ENCODE assay signal across 25 mouse cellular contexts in the genomic region with DNA sequence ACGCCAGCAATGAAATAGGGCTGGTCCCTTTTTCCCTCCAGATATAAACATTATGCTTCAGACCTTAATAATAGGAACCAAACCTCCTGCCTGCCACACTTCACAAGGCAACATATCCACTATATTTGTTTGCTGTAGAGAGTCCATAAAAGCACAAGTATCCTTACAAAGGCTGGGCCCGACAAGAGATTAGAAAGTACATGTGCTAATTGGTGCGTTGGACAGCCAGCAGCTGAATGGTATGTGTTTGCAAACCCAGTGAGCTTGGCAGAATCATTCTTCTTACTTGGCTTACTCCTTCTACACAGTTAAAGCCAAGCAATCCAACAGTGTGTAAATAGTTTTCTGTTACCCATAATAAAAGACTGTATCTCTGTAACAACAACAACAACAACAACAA.
DNase-seq lines count a peak whose midpoint lies in the region; ATAC-seq and TF ChIP-seq lines count a peak whose summit lies in the region.
"Had no signal": no experiment of that assay in that cellular context is flagged by ENCODE, and none has a peak within 500 bp of the region (broad histone marks: within the 10 kb centered on the region; RNA-seq: fewer than 3 reads in every experiment).

No protein-coding gene starts in this region.

- no peak overlapping the region for H3K4me3 ChIP-seq in forebrain, embryonic 14.5 days (ENCODE audit: low read depth, low read length)
- H3K4me3 ChIP-seq in forebrain, embryonic 13.5 days = no peak overlapping the region
- H3K4me3 ChIP-seq in forebrain, postnatal 0 days (ENCODE audit: low read depth, low read length) = no peak overlapping the region
- H3K4me3 ChIP-seq in forebrain, embryonic 11.5 days (ENCODE audit: low read depth, low read length) = no peak overlapping the region
- H3K4me3 ChIP-seq: embryonic facial prominence, embryonic 12.5 days; embryonic facial prominence, embryonic 15.5 days; heart, embryonic 12.5 days; heart, embryonic 15.5 days; hindbrain, embryonic 12.5 days; hindbrain, embryonic 15.5 days had no signal

- DNase-seq in forebrain, embryonic 14.5 days (ENCODE audit: low spot score) = peak; percentile 57
- peak; percentile 8 for DNase-seq in forebrain, postnatal 0 days
- DNase-seq in forebrain, embryonic 11.5 days (ENCODE audit: low spot score) = no peak
- DNase-seq in lung, postnatal 10 days = peak; percentile 5
- no peak for DNase-seq in lung, adult 18-20 months
- peak; percentile 57 for DNase-seq in adipocyte (ENCODE audit: low spot score)
- no peak for DNase-seq in left cerebral cortex, postnatal 4 days
- DNase-seq: adrenal gland, postnatal 10 days; adrenal gland, postnatal 36 days; cerebellum, adult 11 months; cerebellum, adult 2 months; cerebellum, adult 9-11 months; cerebellum, postnatal 25 days; gastrocnemius, postnatal 10 days; gastrocnemius, postnatal 36 days; heart, postnatal 14 days had no signal

- H3K4me1 ChIP-seq in forebrain, embryonic 14.5 days (ENCODE audit: control insufficient read depth, insufficient read depth, low read length) = no peaks in the 10 kb centered on the region
- H3K4me1 ChIP-seq in forebrain, embryonic 13.5 days = peaks cover 4% of the 10 kb centered on the region
- no peaks in the 10 kb centered on the region for H3K4me1 ChIP-seq in forebrain, postnatal 0 days (ENCODE audit: insufficient read depth)
- no peaks in the 10 kb centered on the region for H3K4me1 ChIP-seq in forebrain, embryonic 11.5 days (replicated peaks; ENCODE audit: control insufficient read depth, insufficient read depth, low read length)
- H3K4me1 ChIP-seq: embryonic facial prominence, embryonic 12.5 days; embryonic facial prominence, embryonic 15.5 days; heart, embryonic 15.5 days; hindbrain, embryonic 12.5 days; hindbrain, embryonic 15.5 days had no signal

- no peak overlapping the region for H3K9ac ChIP-seq in forebrain, embryonic 14.5 days (ENCODE audit: low read length)
- H3K9ac ChIP-seq in forebrain, embryonic 13.5 days = no peak overlapping the region
- H3K9ac ChIP-seq in forebrain, postnatal 0 days = no peak overlapping the region
- H3K9ac ChIP-seq in forebrain, embryonic 11.5 days (ENCODE audit: low read length) = no peak overlapping the region
- H3K9ac ChIP-seq: embryonic facial prominence, embryonic 12.5 days; embryonic facial prominence, embryonic 15.5 days; heart, embryonic 12.5 days; heart, embryonic 15.5 days; hindbrain, embryonic 12.5 days; hindbrain, embryonic 15.5 days had no signal

- H3K36me3 ChIP-seq in forebrain, embryonic 14.5 days (ENCODE audit: control insufficient read depth, insufficient read depth, low read length) = no peaks in the 10 kb centered on the region
- no peaks in the 10 kb centered on the region for H3K36me3 ChIP-seq in forebrain, embryonic 13.5 days (ENCODE audit: poor library complexity, severe bottlenecking)
- H3K36me3 ChIP-seq in forebrain, postnatal 0 days (ENCODE audit: insufficient read depth) = no peaks in the 10 kb centered on the region
- H3K36me3 ChIP-seq in forebrain, embryonic 11.5 days (ENCODE audit: control insufficient read depth, insufficient read depth, low read length) = no peaks in the 10 kb centered on the region
- H3K36me3 ChIP-seq: embryonic facial prominence, embryonic 12.5 days; embryonic facial prominence, embryonic 15.5 days; heart, embryonic 12.5 days; heart, embryonic 15.5 days; hindbrain, embryonic 12.5 days; hindbrain, embryonic 15.5 days had no signal

- no peak overlapping the region for H3K27ac ChIP-seq in forebrain, embryonic 14.5 days (ENCODE audit: low read depth, low read length)
- H3K27ac ChIP-seq in forebrain, embryonic 13.5 days = no peak overlapping the region
- H3K27ac ChIP-seq in forebrain, postnatal 0 days (ENCODE audit: low read depth, low read length) = no peak overlapping the region
- no peak overlapping the region for H3K27ac ChIP-seq in forebrain, embryonic 11.5 days (ENCODE audit: low read depth, low read length)
- H3K27ac ChIP-seq: embryonic facial prominence, embryonic 12.5 days; embryonic facial prominence, embryonic 15.5 days; heart, embryonic 15.5 days; hindbrain, embryonic 12.5 days; hindbrain, embryonic 15.5 days had no signal

- TF ChIP-seq CTCF in forebrain, postnatal 0 days (IDR thresholded peaks at IDR 0.05; ENCODE audit: low read depth) = no peak

- no peak overlapping the region for H3K4me2 ChIP-seq in forebrain, embryonic 14.5 days (ENCODE audit: low read length)
- H3K4me2 ChIP-seq in forebrain, embryonic 13.5 days = no peak overlapping the region
- H3K4me2 ChIP-seq in forebrain, postnatal 0 days (ENCODE audit: low read depth) = no peak overlapping the region
- no peak overlapping the region for H3K4me2 ChIP-seq in forebrain, embryonic 11.5 days (ENCODE audit: low read depth, low read length, severe bottlenecking)
- H3K4me2 ChIP-seq: embryonic facial prominence, embryonic 12.5 days; embryonic facial prominence, embryonic 15.5 days; heart, embryonic 12.5 days; heart, embryonic 15.5 days; hindbrain, embryonic 12.5 days; hindbrain, embryonic 15.5 days had no signal

- no peak; the same call in 1 of the 2 replicates for ATAC-seq in forebrain, embryonic 14.5 days
- no peak for ATAC-seq in forebrain, embryonic 13.5 days
- ATAC-seq in forebrain, postnatal 0 days = no peak
- ATAC-seq in forebrain, embryonic 11.5 days (replicated peaks; ENCODE audit: low FRiP score) = no peak
- ATAC-seq: activated CD4-positive, CD25-positive, alpha-beta regulatory T cell, adult 4 months; intestine, postnatal 0 days had no signal

- intact Hi-C loops in left cerebral cortex, postnatal 4 days (cut with DNase I) = no loop called here

- H3K9me3 ChIP-seq in forebrain, embryonic 14.5 days (replicated peaks; ENCODE audit: control insufficient read depth, low read length) = no peaks in the 10 kb centered on the region
- H3K9me3 ChIP-seq in forebrain, embryonic 13.5 days (replicated peaks) = no peaks in the 10 kb centered on the region
- H3K9me3 ChIP-seq in forebrain, postnatal 0 days (ENCODE audit: low read length) = no peaks in the 10 kb centered on the region
- no peaks in the 10 kb centered on the region for H3K9me3 ChIP-seq in forebrain, embryonic 11.5 days (ENCODE audit: control insufficient read depth, low read length)
- H3K9me3 ChIP-seq: embryonic facial prominence, embryonic 12.5 days; embryonic facial prominence, embryonic 15.5 days; heart, embryonic 12.5 days; heart, embryonic 15.5 days; hindbrain, embryonic 12.5 days; hindbrain, embryonic 15.5 days had no signal

- WGBS in forebrain, embryonic 14.5 days = 37% methylated on average over 3 of the region's 3 CpGs
- WGBS in forebrain, embryonic 13.5 days = 39% methylated on average over 3 of the region's 3 CpGs
- WGBS in forebrain, postnatal 0 days = 24% methylated on average over 3 of the region's 3 CpGs
- 57% methylated on average over 3 of the region's 3 CpGs for WGBS in forebrain, embryonic 11.5 days

- H3K27me3 ChIP-seq in forebrain, embryonic 14.5 days (replicated peaks; ENCODE audit: control insufficient read depth, insufficient read depth, low read length) = no peaks in the 10 kb centered on the region
- H3K27me3 ChIP-seq in forebrain, embryonic 13.5 days = no peaks in the 10 kb centered on the region
- no peaks in the 10 kb centered on the region for H3K27me3 ChIP-seq in forebrain, postnatal 0 days (ENCODE audit: insufficient read depth, low read length)
- H3K27me3 ChIP-seq in forebrain, embryonic 11.5 days (ENCODE audit: control insufficient read depth, insufficient read depth, low read length) = no peaks in the 10 kb centered on the region
- H3K27me3 ChIP-seq: embryonic facial prominence, embryonic 12.5 days; embryonic facial prominence, embryonic 15.5 days; heart, embryonic 12.5 days; heart, embryonic 15.5 days; hindbrain, embryonic 12.5 days; hindbrain, embryonic 15.5 days had no signal

Comparison
In these comparisons a context has a peak if more than half of its experiments do, and no peak if none do; other contexts are left out.
1. DNase-seq: peak in forebrain, embryonic 14.5 days (single experiment), forebrain, postnatal 0 days (single experiment), lung, postnatal 10 days (single experiment) and adipocyte (single experiment); none in forebrain, embryonic 11.5 days (single experiment), lung, adult 18-20 months (0 of 2) and left cerebral cortex, postnatal 4 days (single experiment).